Mouse (Mus musculus) megakaryocyte, embryonic 14.5 days (primary cell): ENCODE data around the gene Cyp8b1. TPM values are rescaled to one million over a fixed set of nuclear protein-coding genes. Genes with fewer than 3 reads are reported as not detected.

Experiments used
- H3K27me3 ChIP-seq: replicated peaks from 2 replicates; pipeline ENCODE3; 2012; ENCODE audit warnings: inconsistent platforms
- H3K36me3 ChIP-seq: replicated peaks from 2 replicates; pipeline ENCODE3; 2012; ENCODE audit warnings: low read length, inconsistent platforms, mixed read lengths
- H3K4me1 ChIP-seq: 2 replicates; pipeline ENCODE4 v1.6.1; 2012; ENCODE audit warnings: inconsistent platforms
- H3K4me3 ChIP-seq: replicated peaks from 2 replicates; pipeline ENCODE3; 2012; ENCODE audit warnings: moderate library complexity, mild to moderate bottlenecking, inconsistent platforms
- H3K9me3 ChIP-seq: 2 replicates; pipeline ENCODE4 v1.6.1; 2012; ENCODE audit warnings: inconsistent platforms
- FLI1 ChIP-seq: IDR thresholded peaks from 2 replicates; pipeline ENCODE4 v1.6.1; 2012; ENCODE audit warnings: low read length, inconsistent platforms, mixed read lengths
- GATA1 ChIP-seq: IDR thresholded peaks from 3 replicates; pipeline ENCODE4 v1.6.1; 2012; ENCODE audit warnings: mixed read lengths, low read length, inconsistent platforms, borderline replicate concordance
- polyA plus RNA-seq: library from polyadenylated mRNA; stranded (reverse); fragments of >175 nt; gene quantifications from 2 replicates; pipeline ENCODE4 v1.2.3, GENCODE M21; 2012; ENCODE audit warnings: low replicate concordance; ENCODE audit not compliant: insufficient read depth

Cyp8b1 gene
- polyA plus RNA-seq, 1 experiment: not detected

- peaks cover 8% of the 10 kb centered on the region for H3K9me3 ChIP-seq
- peaks cover 33% of the 10 kb centered on the region for H3K27me3 ChIP-seq
- no peak overlapping the region for H3K4me3 ChIP-seq
- H3K4me1 ChIP-seq: peaks cover 31% of the 10 kb centered on the region
- TF ChIP-seq GATA1: no peak
- TF ChIP-seq FLI1: no peak
- H3K36me3 ChIP-seq: no peaks in the 10 kb centered on the region
Measured at GRCm38 (mm10) chr9:121919027-121919501, 3.0 kb upstream of the Cyp8b1 start.

GRCm38 (mm10) chr9:121915056-121915455, 1.0 kb downstream of the Cyp8b1 start:
- H3K36me3 ChIP-seq: no peaks in the 10 kb centered on the region
- no peaks in the 10 kb centered on the region; the same call in 1 of the 2 replicates for H3K9me3 ChIP-seq
- peaks cover 43% of the 10 kb centered on the region for H3K27me3 ChIP-seq
- peaks cover 68% of the 10 kb centered on the region for H3K4me1 ChIP-seq
- TF ChIP-seq FLI1 (no peak), GATA1 (no peak)
- H3K4me3 ChIP-seq: no peak overlapping the region

- Histone ChIP-seq H3K27me3 (peaks cover 42% of the 10 kb centered on the region), H3K4me3 (peak overlapping the region; percentile 20), H3K9me3 (no peaks in the 10 kb centered on the region; the same call in 1 of the 2 replicates), H3K4me1 (peaks cover 74% of the 10 kb centered on the region), H3K36me3 (no peaks in the 10 kb centered on the region)
- no peak for TF ChIP-seq FLI1
- TF ChIP-seq GATA1: no peak
Measured at GRCm38 (mm10) chr9:121914226-121914757, 1.8 kb downstream of the Cyp8b1 start.

- H3K27me3 ChIP-seq: peaks cover 44% of the 10 kb centered on the region
- peaks cover 12% of the 10 kb centered on the region; the same call in 1 of the 2 replicates for H3K9me3 ChIP-seq
- no peak for TF ChIP-seq FLI1
- TF ChIP-seq GATA1: no peak
- peaks cover 80% of the 10 kb centered on the region for H3K4me1 ChIP-seq
- peaks cover 9% of the 10 kb centered on the region for H3K36me3 ChIP-seq
- H3K4me3 ChIP-seq: no peak overlapping the region
Measured at GRCm38 (mm10) chr9:121912786-121913185, 3.3 kb downstream of the Cyp8b1 start.

GRCm38 (mm10) chr9:121911196-121911595, 4.9 kb downstream of the Cyp8b1 start:
- Histone ChIP-seq H3K9me3 (peaks cover 12% of the 10 kb centered on the region; the same call in 1 of the 2 replicates), H3K4me3 (no peak overlapping the region), H3K4me1 (peaks cover 91% of the 10 kb centered on the region), H3K36me3 (peaks cover 9% of the 10 kb centered on the region), H3K27me3 (peaks cover 47% of the 10 kb centered on the region)
- TF ChIP-seq FLI1: no peak
- no peak for TF ChIP-seq GATA1

GRCm38 (mm10) chr9:121909635-121910034, 6.5 kb downstream of the Cyp8b1 start:
- TF ChIP-seq FLI1: no peak
- no peak for TF ChIP-seq GATA1
- peaks cover 33% of the 10 kb centered on the region for H3K27me3 ChIP-seq
- H3K4me1 ChIP-seq: peaks cover 95% of the 10 kb centered on the region
- H3K9me3 ChIP-seq: peaks cover 12% of the 10 kb centered on the region; the same call in 1 of the 2 replicates
- peak overlapping the region; percentile 82 for H3K4me3 ChIP-seq
- peaks cover 9% of the 10 kb centered on the region for H3K36me3 ChIP-seq

GRCm38 (mm10) chr9:121908321-121908720, 7.8 kb downstream of the Cyp8b1 start:
- Histone ChIP-seq H3K4me3 (peak overlapping the region; percentile 23), H3K9me3 (peaks cover 12% of the 10 kb centered on the region; the same call in 1 of the 2 replicates), H3K4me1 (peaks cover 85% of the 10 kb centered on the region), H3K36me3 (peaks cover 9% of the 10 kb centered on the region), H3K27me3 (peaks cover 22% of the 10 kb centered on the region)
- TF ChIP-seq FLI1 (no peak), GATA1 (no peak)

- peaks cover 9% of the 10 kb centered on the region for H3K36me3 ChIP-seq
- peaks cover 78% of the 10 kb centered on the region for H3K4me1 ChIP-seq
- no peak overlapping the region for H3K4me3 ChIP-seq
- H3K9me3 ChIP-seq: peaks cover 12% of the 10 kb centered on the region; the same call in 1 of the 2 replicates
- TF ChIP-seq GATA1 (no peak), FLI1 (no peak)
- H3K27me3 ChIP-seq: peaks cover 18% of the 10 kb centered on the region
Measured at GRCm38 (mm10) chr9:121907356-121908070, 8.6 kb downstream of the Cyp8b1 start.

GRCm38 (mm10) chr9:121906456-121906855, 9.6 kb downstream of the Cyp8b1 start:
- H3K36me3 ChIP-seq: peaks cover 9% of the 10 kb centered on the region
- H3K9me3 ChIP-seq: peaks cover 12% of the 10 kb centered on the region; the same call in 1 of the 2 replicates
- no peak overlapping the region for H3K4me3 ChIP-seq
- H3K4me1 ChIP-seq: peaks cover 78% of the 10 kb centered on the region
- TF ChIP-seq GATA1 (no peak), FLI1 (no peak)
- peaks cover 19% of the 10 kb centered on the region for H3K27me3 ChIP-seq
